In genomic region chr14:84446941-84447641, GRCm38 (mm10) we compare ENCODE assay signal across 8 mouse cellular contexts. TPM values are rescaled to one million over a fixed set of nuclear protein-coding genes. Genes with fewer than 3 reads are reported as not detected.
DNase-seq lines count a peak whose midpoint lies in the region; ATAC-seq lines count a peak whose summit lies in the region.

No protein-coding gene starts in this region.

- H3K4me3 ChIP-seq in hindbrain, embryonic 16.5 days (ENCODE audit: low read length) = peak overlapping the region; percentile 78

- ATAC-seq in common myeloid progenitor, adult 5-6 weeks (replicated peaks; ENCODE audit: low read depth, poor library complexity, severe bottlenecking) = peak; percentile 34
- no peak for ATAC-seq in hindbrain, embryonic 16.5 days

- no peaks in the 10 kb centered on the region for H3K36me3 ChIP-seq in hindbrain, embryonic 16.5 days (ENCODE audit: control insufficient read depth, insufficient read depth, low read length)

- peaks cover 3% of the 10 kb centered on the region; the same call in 1 of the 2 replicates for H3K4me1 ChIP-seq in hindbrain, embryonic 16.5 days (ENCODE audit: control insufficient read depth, insufficient read depth, low read depth, low read length)

- H3K27me3 ChIP-seq in hindbrain, embryonic 16.5 days (replicated peaks; ENCODE audit: control insufficient read depth, insufficient read depth, low read length) = no peaks in the 10 kb centered on the region

- WGBS in hindbrain, embryonic 16.5 days = 6% methylated on average over 45 of the region's 45 CpGs

- peak; percentile 53 for DNase-seq in adrenal gland, adult 2 months
- DNase-seq in gastrocnemius, postnatal 25 days = peak; percentile 41
- DNase-seq in left cerebral cortex, adult 8-10 months (ENCODE audit: low spot score in 2 of 2) = peak; percentile 20 to 63
- peak; percentile 77 for DNase-seq in lung, postnatal 36 days
- DNase-seq in right cerebral cortex, postnatal 14 days = peak; percentile 54
- no peak for DNase-seq in spleen, postnatal 14 days (ENCODE audit: low spot score in 2 of 2)

- peak overlapping the region; percentile 76 for H3K4me2 ChIP-seq in hindbrain, embryonic 16.5 days (ENCODE audit: low read length)

- H3K9ac ChIP-seq in hindbrain, embryonic 16.5 days (ENCODE audit: low read depth, low read length) = peak overlapping the region; percentile 70

- H3K9me3 ChIP-seq in hindbrain, embryonic 16.5 days (ENCODE audit: control insufficient read depth, low read length) = no peaks in the 10 kb centered on the region

- H3K27ac ChIP-seq in hindbrain, embryonic 16.5 days (ENCODE audit: low read depth, low read length) = peak overlapping the region; percentile 90; the same call in 1 of the 2 replicates

RNA-seq across cellular contexts. Expression of gene Pcdh17, which starts 3.7 kb away (rescaled TPM):
- total RNA-seq in adrenal gland, adult 2 months (2021) = 1 to 10 TPM; 2.6 to 4.5 TPM
- polyA plus RNA-seq in adrenal gland, adult 2 months (2012; rRNA removed) = 2.9 and 3.0 TPM in 2 replicates
- 0.14 TPM in 1 of 2 replicates, not detected in the other for total RNA-seq in common myeloid progenitor, adult 5-6 weeks (2017)
- under 1 TPM; 0.69 to 0.83 TPM for total RNA-seq in gastrocnemius, postnatal 25 days (2021)
- polyA plus RNA-seq in hindbrain, embryonic 16.5 days (2015; fragmentation: Nextera tagmentation; extraction: Ambion mirVana) = 35.5 and 35.7 TPM in 2 replicates
- total RNA-seq in left cerebral cortex, adult 8-10 months (2022) = 10 to 100 TPM; 30.6 to 37.8 (median 32.7) TPM

Comparison
In these comparisons a context has a peak if more than half of its experiments do, and no peak if none do; other contexts are left out.
1. DNase-seq: peak in adrenal gland, adult 2 months (single experiment), gastrocnemius, postnatal 25 days (single experiment), left cerebral cortex, adult 8-10 months (2 of 2), lung, postnatal 36 days (single experiment) and right cerebral cortex, postnatal 14 days (single experiment); none in spleen, postnatal 14 days (0 of 2).
2. RNA of gene Pcdh17, which starts 3.7 kb away (total RNA-seq): 30.6 to 37.8 TPM in left cerebral cortex, adult 8-10 months; 2.6 to 4.5 TPM in adrenal gland, adult 2 months, 0.69 to 0.83 TPM in gastrocnemius, postnatal 25 days and 0.14 TPM in common myeloid progenitor, adult 5-6 weeks; every median in the first group is over 4 times any median in the second.